Mouse (Mus musculus) E14TG2a.4 (cell line): ENCODE data around the gene Sh3bgrl2.

Source experiments
- CTCF ChIP-seq: conservative IDR thresholded peaks from 2 replicates; pipeline ENCODE4 v1.5.1; 2014; ENCODE audit warnings: low read length
- NANOG ChIP-seq: IDR thresholded peaks from 2 replicates; pipeline ENCODE4 v1.6.1; 2014; ENCODE audit warnings: borderline replicate concordance, low read length, mixed read lengths

GRCm38 (mm10) chr9:83616586-83617081 is 68.5 kb downstream of the Sh3bgrl2 start:
- TF ChIP-seq CTCF (no peak), NANOG (no peak)
